Mouse (Mus musculus): ENCODE measurements around the gene Wdr17. TPM values are rescaled to one million over a fixed set of nuclear protein-coding genes. Genes with fewer than 3 reads are reported as not detected.

Wdr17 gene
- polyA plus RNA-seq, 1 experiment from 2014 or later, result 0.05 TPM

GRCm38 (mm10) chr8:54864761-54865064, 22.3 kb downstream of the Wdr17 start:
- Histone ChIP-seq H3K4me3 (replicated peaks) (no peak overlapping the region), H3K4me1 (replicated peaks) (no peaks in the 10 kb centered on the region), H3K9ac (no peak overlapping the region), H3K27me3 (no peaks in the 10 kb centered on the region), H3K4me2 (no peak overlapping the region), H3K36me3 (no peaks in the 10 kb centered on the region), H3K9me3 (replicated peaks) (no peaks in the 10 kb centered on the region), H3K27ac (no peak overlapping the region)
- ATAC-seq (ENCODE audit: low read depth) (no peak), DNase-seq (no peak)
- 54% methylated on average over 1 of the region's 1 CpGs for WGBS (ENCODE audit: insufficient replicate concordance)

- 52% methylated on average over 4 of the region's 4 CpGs for WGBS (ENCODE audit: insufficient replicate concordance)
- H3K27ac ChIP-seq, result no peak overlapping the region
- H3K27me3 ChIP-seq, result no peaks in the 10 kb centered on the region
- no peak overlapping the region for H3K4me3 ChIP-seq (replicated peaks)
- H3K4me2 ChIP-seq, result no peak overlapping the region
- H3K4me1 ChIP-seq (replicated peaks), result no peaks in the 10 kb centered on the region
- H3K9me3 ChIP-seq (replicated peaks), result no peaks in the 10 kb centered on the region
- no peaks in the 10 kb centered on the region for H3K36me3 ChIP-seq
- DNase-seq, result no peak
- H3K9ac ChIP-seq, result no peak overlapping the region
- ATAC-seq (ENCODE audit: low read depth), result no peak
These were observed 22.8 kb downstream of the Wdr17 start for GRCm38 (mm10) chr8:54864038-54864760.

- Histone ChIP-seq H3K4me1 (replicated peaks) (no peaks in the 10 kb centered on the region), H3K4me3 (replicated peaks) (no peak overlapping the region), H3K9ac (no peak overlapping the region), H3K36me3 (no peaks in the 10 kb centered on the region), H3K4me2 (no peak overlapping the region), H3K9me3 (replicated peaks) (no peaks in the 10 kb centered on the region), H3K27ac (no peak overlapping the region), H3K27me3 (no peaks in the 10 kb centered on the region)
- ATAC-seq (ENCODE audit: low read depth), result no peak
- WGBS (ENCODE audit: insufficient replicate concordance), result 75% methylated on average over 5 of the region's 5 CpGs
- no peak for DNase-seq
These were observed 50.7 kb downstream of the Wdr17 start for GRCm38 (mm10) chr8:54836029-54836959.

GRCm38 (mm10) chr8:54829794-54830426, 57.1 kb downstream of the Wdr17 start:
- no peak for DNase-seq
- no peak overlapping the region for H3K4me2 ChIP-seq
- WGBS (ENCODE audit: insufficient replicate concordance), result 36% methylated on average over 4 of the region's 4 CpGs
- no peak for ATAC-seq (ENCODE audit: low read depth)
- H3K27me3 ChIP-seq, result no peaks in the 10 kb centered on the region
- no peak overlapping the region for H3K4me3 ChIP-seq (replicated peaks)
- H3K4me1 ChIP-seq (replicated peaks), result no peaks in the 10 kb centered on the region
- no peak overlapping the region for H3K27ac ChIP-seq
- no peaks in the 10 kb centered on the region for H3K36me3 ChIP-seq
- no peak overlapping the region for H3K9ac ChIP-seq
- H3K9me3 ChIP-seq (replicated peaks), result no peaks in the 10 kb centered on the region

GRCm38 (mm10) chr8:54827974-54828373, 59.0 kb downstream of the Wdr17 start:
- no peaks in the 10 kb centered on the region for H3K4me1 ChIP-seq (replicated peaks)
- 68% methylated on average over 2 of the region's 2 CpGs for WGBS (ENCODE audit: insufficient replicate concordance)

GRCm38 (mm10) chr8:54822956-54823355, 64.0 kb downstream of the Wdr17 start:
- Histone ChIP-seq H3K27ac (no peak overlapping the region), H3K36me3 (no peaks in the 10 kb centered on the region), H3K9me3 (replicated peaks) (no peaks in the 10 kb centered on the region), H3K4me3 (replicated peaks) (no peak overlapping the region), H3K9ac (no peak overlapping the region), H3K4me1 (replicated peaks) (no peaks in the 10 kb centered on the region), H3K27me3 (no peaks in the 10 kb centered on the region), H3K4me2 (no peak overlapping the region)
- no peak for DNase-seq
- WGBS (ENCODE audit: insufficient replicate concordance), result 61% methylated on average over 5 of the region's 5 CpGs
- no peak for ATAC-seq (ENCODE audit: low read depth)

More at GRCm38 (mm10) chr8:54827974-54828373, 59.0 kb downstream of the Wdr17 start:
- Histone ChIP-seq H3K4me3 (replicated peaks) (no peak overlapping the region), H3K27ac (no peak overlapping the region), H3K36me3 (no peaks in the 10 kb centered on the region), H3K27me3 (no peaks in the 10 kb centered on the region), H3K9me3 (replicated peaks) (no peaks in the 10 kb centered on the region), H3K4me2 (no peak overlapping the region), H3K9ac (no peak overlapping the region)
- DNase-seq (no peak), ATAC-seq (ENCODE audit: low read depth) (no peak)

GRCm38 (mm10) chr8:54818651-54819050, 68.3 kb downstream of the Wdr17 start:
- Histone ChIP-seq H3K27me3 (no peaks in the 10 kb centered on the region), H3K4me3 (replicated peaks) (no peak overlapping the region), H3K4me2 (no peak overlapping the region), H3K9ac (no peak overlapping the region), H3K27ac (no peak overlapping the region), H3K9me3 (replicated peaks) (no peaks in the 10 kb centered on the region), H3K36me3 (no peaks in the 10 kb centered on the region), H3K4me1 (replicated peaks) (no peaks in the 10 kb centered on the region)
- no peak for ATAC-seq (ENCODE audit: low read depth)
- no peak for DNase-seq

- WGBS (ENCODE audit: insufficient replicate concordance), result 49% methylated on average over 6 of the region's 6 CpGs
- ATAC-seq (ENCODE audit: low read depth) (no peak), DNase-seq (no peak)
- Histone ChIP-seq H3K4me3 (replicated peaks) (no peak overlapping the region), H3K9ac (no peak overlapping the region), H3K9me3 (replicated peaks) (no peaks in the 10 kb centered on the region), H3K27me3 (no peaks in the 10 kb centered on the region), H3K4me1 (replicated peaks) (no peaks in the 10 kb centered on the region), H3K27ac (no peak overlapping the region), H3K36me3 (no peaks in the 10 kb centered on the region), H3K4me2 (no peak overlapping the region)
These were observed 78.8 kb downstream of the Wdr17 start for GRCm38 (mm10) chr8:54808217-54808616.

- H3K4me1 ChIP-seq (replicated peaks), result no peaks in the 10 kb centered on the region
- H3K4me3 ChIP-seq (replicated peaks), result no peak overlapping the region
- ATAC-seq (ENCODE audit: low read depth), result no peak
- no peak overlapping the region for H3K27ac ChIP-seq
- WGBS (ENCODE audit: insufficient replicate concordance), result 70% methylated on average over 6 of the region's 6 CpGs
- no peak overlapping the region for H3K4me2 ChIP-seq
- no peak overlapping the region for H3K9ac ChIP-seq
- DNase-seq, result no peak
- H3K9me3 ChIP-seq (replicated peaks), result no peaks in the 10 kb centered on the region
- no peaks in the 10 kb centered on the region for H3K36me3 ChIP-seq
- no peaks in the 10 kb centered on the region for H3K27me3 ChIP-seq
These were observed 80.8 kb downstream of the Wdr17 start for GRCm38 (mm10) chr8:54806173-54806572.

GRCm38 (mm10) chr8:54792699-54793061, 94.3 kb downstream of the Wdr17 start:
- Histone ChIP-seq H3K4me1 (replicated peaks) (no peaks in the 10 kb centered on the region), H3K27ac (no peak overlapping the region), H3K9ac (no peak overlapping the region), H3K27me3 (no peaks in the 10 kb centered on the region), H3K4me3 (replicated peaks) (no peak overlapping the region), H3K9me3 (replicated peaks) (no peaks in the 10 kb centered on the region), H3K36me3 (no peaks in the 10 kb centered on the region), H3K4me2 (no peak overlapping the region)
- DNase-seq (no peak), ATAC-seq (ENCODE audit: low read depth) (no peak)
- 78% methylated on average over 2 of the region's 2 CpGs for WGBS (ENCODE audit: insufficient replicate concordance)

GRCm38 (mm10) chr8:54791858-54792698, 94.9 kb downstream of the Wdr17 start:
- no peak overlapping the region for H3K9ac ChIP-seq
- H3K27ac ChIP-seq, result no peak overlapping the region
- DNase-seq, result no peak
- no peak overlapping the region for H3K4me3 ChIP-seq (replicated peaks)
- WGBS (ENCODE audit: insufficient replicate concordance), result 63% methylated on average over 2 of the region's 2 CpGs
- no peak for ATAC-seq (ENCODE audit: low read depth)
- no peaks in the 10 kb centered on the region for H3K36me3 ChIP-seq
- no peaks in the 10 kb centered on the region for H3K27me3 ChIP-seq
- no peaks in the 10 kb centered on the region for H3K9me3 ChIP-seq (replicated peaks)
- no peaks in the 10 kb centered on the region for H3K4me1 ChIP-seq (replicated peaks)
- no peak overlapping the region for H3K4me2 ChIP-seq

Data from liver, embryonic 13.5 days (tissue).